ENCODE assay signal across 9 mouse cellular contexts in the genomic region with DNA sequence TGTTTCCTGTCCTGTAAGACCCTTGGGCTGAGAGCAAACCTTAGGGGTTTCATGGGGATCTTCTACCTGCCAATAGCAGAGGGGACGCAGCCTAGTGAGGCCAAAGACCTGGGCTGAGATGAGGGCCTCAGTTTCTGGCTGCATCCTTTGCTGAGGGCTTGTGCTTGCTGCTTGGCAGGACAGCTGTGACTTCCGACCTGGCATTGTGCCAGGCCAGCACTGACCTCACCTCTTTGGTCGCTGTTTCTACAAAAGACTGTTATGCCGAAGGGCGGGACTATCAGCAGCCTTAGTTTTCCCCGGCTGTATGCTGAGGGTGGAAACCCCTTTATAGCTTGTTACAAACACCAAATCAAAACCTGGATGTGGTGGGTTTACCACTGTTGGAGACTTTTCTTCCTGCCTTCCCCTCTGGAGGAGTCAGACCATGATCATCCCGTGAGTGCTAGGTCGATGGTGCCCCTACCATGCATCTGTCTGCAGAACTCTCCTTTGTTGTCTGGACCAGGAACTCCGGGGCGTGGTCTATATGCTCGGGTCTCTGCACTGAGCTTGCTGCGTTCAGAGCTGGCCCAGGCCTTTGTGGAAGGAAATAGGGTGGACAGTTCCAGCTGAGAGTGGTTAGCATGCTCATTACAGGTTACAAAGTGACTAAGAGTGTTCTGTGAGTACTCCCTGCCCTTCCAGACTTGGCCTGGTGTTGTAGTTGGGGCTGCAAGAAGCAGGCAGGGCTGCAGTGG. TPM values are rescaled to one million over a fixed set of nuclear protein-coding genes. Genes with fewer than 3 reads are reported as not detected.
A peak's percentile ranks its signal among the peaks of the same experiment; 100 is the strongest.
DNase-seq lines count a peak whose midpoint lies in the region; ATAC-seq and TF ChIP-seq lines count a peak whose summit lies in the region.
"Had no signal": no experiment of that assay in that cellular context is flagged by ENCODE, and none has a peak within 500 bp of the region (broad histone marks: within the 10 kb centered on the region; RNA-seq: fewer than 3 reads in every experiment).

No protein-coding gene starts in this region.

- no peak overlapping the region for H3K4me2 ChIP-seq in hindbrain, embryonic 15.5 days
- no peak overlapping the region for H3K4me2 ChIP-seq in hindbrain, embryonic 11.5 days (replicated peaks; ENCODE audit: low read depth, low read length)
- no peak overlapping the region for H3K4me2 ChIP-seq in heart, embryonic 12.5 days
- H3K4me2 ChIP-seq in limb, embryonic 12.5 days, result no peak overlapping the region

- WGBS in hindbrain, embryonic 15.5 days, result 64% methylated on average over 12 of the region's 12 CpGs
- 78% methylated on average over 12 of the region's 12 CpGs for WGBS in hindbrain, embryonic 11.5 days
- 50% methylated on average over 12 of the region's 12 CpGs for WGBS in heart, embryonic 12.5 days
- WGBS in limb, embryonic 12.5 days, result 78% methylated on average over 12 of the region's 12 CpGs

- no peak for TF ChIP-seq CTCF in layer of hippocampus, adult 2 months (conservative IDR thresholded peaks at IDR 0.05)

- no peak overlapping the region for H3K9ac ChIP-seq in hindbrain, embryonic 15.5 days
- no peak overlapping the region for H3K9ac ChIP-seq in hindbrain, embryonic 11.5 days (ENCODE audit: low read depth, low read length)
- no peak overlapping the region for H3K9ac ChIP-seq in heart, embryonic 12.5 days
- H3K9ac ChIP-seq in limb, embryonic 12.5 days (replicated peaks), result no peak overlapping the region; the same call in 1 of the 2 replicates

- peak; percentile 30; the same call in 1 of the 2 replicates for ATAC-seq in hindbrain, embryonic 15.5 days (ENCODE audit: low FRiP score, low read depth)
- ATAC-seq in hindbrain, embryonic 11.5 days (ENCODE audit: low FRiP score), result no peak
- ATAC-seq in heart, embryonic 12.5 days (ENCODE audit: insufficient number of reproducible peaks, low FRiP score), result no peak; the same call in 1 of the 2 replicates
- ATAC-seq in limb, embryonic 12.5 days (ENCODE audit: insufficient number of reproducible peaks, insufficient read depth, low FRiP score, low TSS enrichment, low read depth), result no peak

- DNase-seq in hindbrain, embryonic 11.5 days (ENCODE audit: low spot score), result no peak
- peak; percentile 36 for DNase-seq in ZHBTc4 (ENCODE audit: low read depth, low spot score)
- no peak for DNase-seq in spleen, postnatal 4 days (ENCODE audit: low spot score in 2 of 2)
- DNase-seq in embryo, embryonic 10.5 days (ENCODE audit: low spot score), result no peak
- DNase-seq in layer of hippocampus, adult 2 months (ENCODE audit: low spot score in 2 of 2), result no peak

- no peaks in the 10 kb centered on the region for H3K36me3 ChIP-seq in hindbrain, embryonic 15.5 days
- peaks cover 10% of the 10 kb centered on the region; the same call in 1 of the 2 replicates for H3K36me3 ChIP-seq in hindbrain, embryonic 11.5 days (ENCODE audit: control insufficient read depth, insufficient read depth, low read length)
- peaks cover 42% of the 10 kb centered on the region for H3K36me3 ChIP-seq in heart, embryonic 12.5 days
- peaks cover 94% of the 10 kb centered on the region for H3K36me3 ChIP-seq in limb, embryonic 12.5 days

- H3K27ac ChIP-seq in hindbrain, embryonic 15.5 days (replicated peaks), result no peak overlapping the region
- no peak overlapping the region for H3K27ac ChIP-seq in hindbrain, embryonic 11.5 days (ENCODE audit: low read depth, low read length)
- H3K27ac ChIP-seq in heart, embryonic 12.5 days (ENCODE audit: poor library complexity, severe bottlenecking), result 0 out of 2 replicates have a peak overlapping the region, but pooled peaks have one; percentile 14
- peak overlapping the region; percentile 57 for H3K27ac ChIP-seq in limb, embryonic 12.5 days
- H3K27ac ChIP-seq in layer of hippocampus, adult 2 months, result no peak overlapping the region
- H3K27ac ChIP-seq: macrophage had no signal

- no peak overlapping the region for H3K4me3 ChIP-seq in hindbrain, embryonic 15.5 days
- no peak overlapping the region for H3K4me3 ChIP-seq in hindbrain, embryonic 11.5 days (ENCODE audit: low read depth, low read length)
- H3K4me3 ChIP-seq in heart, embryonic 12.5 days, result no peak overlapping the region
- no peak overlapping the region for H3K4me3 ChIP-seq in limb, embryonic 12.5 days (replicated peaks)
- H3K4me3 ChIP-seq in layer of hippocampus, adult 2 months, result no peak overlapping the region

- no peaks in the 10 kb centered on the region for H3K27me3 ChIP-seq in hindbrain, embryonic 15.5 days
- no peaks in the 10 kb centered on the region for H3K27me3 ChIP-seq in hindbrain, embryonic 11.5 days (ENCODE audit: control insufficient read depth, insufficient read depth, low read length)
- H3K27me3 ChIP-seq in heart, embryonic 12.5 days (replicated peaks), result 0 out of 2 replicates have a peak, but pooled peaks cover 4% of the 10 kb centered on the region
- H3K27me3 ChIP-seq in limb, embryonic 12.5 days, result no peaks in the 10 kb centered on the region

- peaks cover 13% of the 10 kb centered on the region; the same call in 1 of the 2 replicates for H3K4me1 ChIP-seq in hindbrain, embryonic 15.5 days (replicated peaks)
- no peaks in the 10 kb centered on the region for H3K4me1 ChIP-seq in hindbrain, embryonic 11.5 days (replicated peaks; ENCODE audit: control insufficient read depth, insufficient read depth, low read length)
- H3K4me1 ChIP-seq in heart, embryonic 12.5 days (replicated peaks), result peaks cover 29% of the 10 kb centered on the region
- peaks cover 12% of the 10 kb centered on the region for H3K4me1 ChIP-seq in limb, embryonic 12.5 days (replicated peaks)

- H3K9me3 ChIP-seq in hindbrain, embryonic 15.5 days, result no peaks in the 10 kb centered on the region
- H3K9me3 ChIP-seq in hindbrain, embryonic 11.5 days (ENCODE audit: control insufficient read depth, low read length), result no peaks in the 10 kb centered on the region
- H3K9me3 ChIP-seq in heart, embryonic 12.5 days (replicated peaks), result peaks cover 2% of the 10 kb centered on the region; the same call in 1 of the 2 replicates
- H3K9me3 ChIP-seq in limb, embryonic 12.5 days, result peaks cover under 1% of the 10 kb centered on the region; the same call in 1 of the 2 replicates

RNA-seq across cellular contexts. Expression of gene Fbln1, which starts 15.5 kb away (rescaled TPM):
- polyA plus RNA-seq in hindbrain, embryonic 15.5 days (2015; fragmentation: Nextera tagmentation; extraction: Ambion mirVana), result 53.6 and 56.2 TPM in 2 replicates
- 119 and 121 TPM in 2 replicates for polyA plus RNA-seq in hindbrain, embryonic 11.5 days (2014; fragmentation: Nextera tagmentation; extraction: Ambion mirVana)
- 142 and 145 TPM in 2 replicates for polyA plus RNA-seq in heart, embryonic 12.5 days (2016; fragmentation: Nextera tagmentation; extraction: Ambion mirVana)
- polyA plus RNA-seq in limb, embryonic 12.5 days (2016; fragmentation: Nextera tagmentation; extraction: Ambion mirVana), result 253 and 255 TPM in 2 replicates
- total RNA-seq in layer of hippocampus, adult 2 months (2021), result 10 to 100 TPM; 13.4 to 13.8 TPM
- polyA plus RNA-seq: macrophage had no signal

Comparison
In these comparisons a context has a peak if more than half of its experiments do, and no peak if none do; other contexts are left out.
1. H3K27ac ChIP-seq: peak in heart, embryonic 12.5 days (single experiment) and limb, embryonic 12.5 days (single experiment); none in hindbrain, embryonic 15.5 days (single experiment), hindbrain, embryonic 11.5 days (single experiment) and layer of hippocampus, adult 2 months (single experiment).